Mouse (Mus musculus): ENCODE results near the gene Arrb1. TPM values are rescaled to one million over a fixed set of nuclear protein-coding genes. Genes with fewer than 3 reads are reported as not detected.
"Not testable (repeated sequence)": the region's sequence is repeated elsewhere in the genome, so short reads cannot be mapped to it uniquely, and the experiment has no call there.

The Arrb1 gene
- 10 to 100 TPM; 12.3 to 22.0 TPM for polyA plus RNA-seq (2017; shearing (Covaris generic))

DNA sequence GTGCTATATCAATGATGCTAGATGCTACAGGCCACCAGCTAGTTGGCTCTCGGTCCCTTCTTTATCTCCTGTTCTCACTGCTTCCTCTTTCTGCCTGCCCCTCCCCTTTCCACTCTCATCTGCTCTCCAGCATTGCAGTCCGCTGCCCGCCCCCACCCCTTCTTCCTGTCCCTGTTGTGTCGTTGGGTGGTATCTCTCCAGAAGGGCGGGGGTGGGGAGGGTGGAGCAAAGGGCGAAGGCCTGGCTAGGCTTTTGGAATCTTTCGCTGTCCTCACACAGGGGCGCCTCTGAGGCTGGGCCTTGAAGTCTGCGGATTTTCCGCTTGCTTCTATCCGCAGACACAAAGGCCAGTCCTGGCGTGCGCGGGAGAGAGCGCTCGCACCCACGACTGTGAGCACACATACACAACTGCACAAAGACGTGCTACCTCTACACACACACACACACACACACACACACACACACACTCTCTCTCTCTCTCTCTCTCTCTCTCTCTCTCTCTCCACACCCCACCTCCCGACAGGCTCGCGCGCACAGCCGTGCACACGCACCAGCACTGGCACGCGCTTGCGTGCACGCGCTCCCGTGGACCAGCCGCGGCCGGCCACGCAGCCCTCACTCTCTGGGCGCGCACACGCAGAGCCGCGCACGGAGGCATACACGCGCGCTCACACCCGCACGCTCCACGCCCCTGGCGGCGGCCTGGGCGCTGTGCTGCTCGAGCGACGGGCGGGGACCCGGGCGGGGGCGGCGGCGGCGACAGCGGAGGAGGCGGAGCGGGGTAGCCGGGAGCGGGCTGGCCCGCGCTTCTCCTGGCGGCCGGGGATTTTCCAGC is at the start of gene Arrb1:
TSS of gene Arrb1 (plus strand) at position 566 of the 835 bp plus-strand sequence.
- ATAC-seq = peak; percentile 76

DNA sequence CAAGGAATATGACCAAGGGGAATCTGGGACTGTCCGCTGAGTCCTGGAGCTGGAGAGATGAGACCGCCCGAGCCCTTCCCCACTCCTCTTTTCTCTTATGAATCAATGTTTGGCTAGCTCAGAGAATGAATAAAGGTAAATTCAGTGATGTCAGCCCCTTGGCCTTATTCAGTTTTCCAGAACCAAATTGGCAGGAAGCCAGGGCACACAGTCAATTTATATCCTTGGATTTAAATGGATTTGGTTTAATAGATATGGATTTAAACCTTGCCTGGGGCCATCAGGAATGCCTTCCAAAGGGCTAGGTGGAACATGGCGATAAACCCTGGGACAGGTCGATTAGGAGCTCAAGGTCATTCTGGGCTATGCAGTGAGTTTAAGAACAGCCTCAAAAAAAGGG is 45.6 kb upstream of the Arrb1 start:
- no peak for ATAC-seq

DNA sequence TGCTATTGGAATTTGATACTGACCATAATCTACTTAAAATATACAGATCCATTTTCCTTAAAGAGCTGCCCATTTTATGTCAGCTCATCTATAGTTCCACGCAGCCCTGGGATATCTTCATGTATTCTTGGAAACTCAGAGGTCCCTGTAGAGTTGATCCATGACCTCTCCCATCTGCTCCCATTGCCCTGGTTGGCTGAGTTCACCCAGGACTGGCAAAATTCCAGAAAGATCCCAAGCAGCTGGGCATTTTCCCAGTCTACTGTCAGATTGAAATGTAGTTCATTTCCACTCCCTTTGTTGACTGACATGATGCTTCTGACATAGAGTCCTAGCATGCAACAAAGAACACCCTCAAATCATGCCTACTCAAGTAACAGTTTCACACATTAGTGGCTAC is 36.1 kb upstream of the Arrb1 start:
- ATAC-seq = no peak

DNA sequence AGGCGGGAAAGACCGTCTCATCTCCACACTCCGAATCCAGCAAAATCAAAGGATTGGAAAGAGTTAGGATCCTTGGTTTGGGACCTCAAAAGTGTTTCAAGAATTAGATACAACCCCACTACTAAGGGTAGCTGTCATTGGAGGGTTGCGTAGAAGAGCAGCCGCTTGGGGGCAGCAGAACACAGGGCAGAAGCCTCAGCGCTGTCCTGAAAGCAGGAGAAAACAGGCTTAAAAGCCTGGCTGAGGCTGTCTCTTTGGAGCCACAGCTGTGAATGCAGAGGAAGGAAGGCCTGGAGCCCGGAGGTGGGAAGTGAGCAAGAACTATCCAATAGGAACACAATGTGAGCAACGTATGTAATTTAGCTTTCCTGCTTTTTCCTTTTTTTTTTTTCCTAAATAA is 35.1 kb upstream of the Arrb1 start:
- peak; percentile 63 for ATAC-seq

DNA sequence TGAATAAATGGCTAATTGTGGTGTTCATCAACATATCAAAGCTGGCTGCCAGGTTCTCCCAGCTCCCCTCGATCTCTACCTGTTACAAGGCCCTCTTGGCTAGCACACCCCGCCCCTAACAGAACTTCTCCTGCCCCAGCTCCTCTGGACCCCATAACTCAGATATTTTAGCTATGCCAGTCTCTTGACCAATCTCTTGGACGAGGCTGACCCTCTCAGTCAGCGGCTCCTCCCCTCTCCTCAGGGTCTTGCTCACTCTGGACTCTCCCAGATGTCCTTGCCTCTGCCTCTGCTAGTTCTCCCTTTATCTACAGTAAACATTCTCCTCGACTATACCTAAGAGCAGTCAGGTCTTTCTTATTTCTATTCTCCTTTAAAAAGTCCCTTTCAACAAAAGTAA is 34.6 kb upstream of the Arrb1 start:
- no peak for ATAC-seq

DNA sequence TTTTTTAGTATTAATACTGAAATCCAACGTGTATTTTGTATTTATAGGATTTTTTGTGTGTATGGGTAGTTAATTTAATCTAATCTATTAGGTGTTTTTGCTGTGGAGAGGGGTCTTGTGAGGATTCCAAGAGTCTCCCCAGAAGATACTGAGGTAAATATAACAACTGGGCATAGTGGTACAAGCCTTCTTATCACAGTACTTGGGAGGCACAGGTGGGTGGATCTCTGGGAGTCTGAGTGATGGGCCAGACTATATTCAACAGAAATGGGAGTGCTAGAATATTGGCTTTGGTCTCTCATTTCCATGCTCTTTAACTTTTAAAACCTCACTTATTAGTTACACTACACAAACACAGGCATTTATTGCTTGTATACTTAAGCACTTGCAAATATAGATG is 34.1 kb upstream of the Arrb1 start:
- ATAC-seq = no peak

DNA sequence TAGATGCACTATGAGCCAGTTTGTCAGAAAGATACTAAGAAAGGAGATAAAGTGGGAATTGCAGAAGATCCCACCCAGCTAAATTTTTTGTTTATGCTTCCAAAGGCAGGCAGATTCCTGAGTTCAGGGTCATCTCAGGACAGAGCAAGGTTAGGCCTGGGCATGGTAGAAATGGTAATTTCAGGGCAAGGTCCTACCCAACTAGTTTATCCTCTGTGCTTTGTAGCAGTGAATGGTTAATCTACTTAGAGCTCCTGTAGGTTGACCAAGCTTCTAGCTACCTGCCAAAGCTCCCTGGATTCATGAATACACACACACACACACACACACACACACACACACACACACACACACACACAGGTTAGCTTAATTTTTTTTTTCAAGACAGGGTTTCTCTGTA is 30.7 kb upstream of the Arrb1 start:
- no peak for ATAC-seq

DNA sequence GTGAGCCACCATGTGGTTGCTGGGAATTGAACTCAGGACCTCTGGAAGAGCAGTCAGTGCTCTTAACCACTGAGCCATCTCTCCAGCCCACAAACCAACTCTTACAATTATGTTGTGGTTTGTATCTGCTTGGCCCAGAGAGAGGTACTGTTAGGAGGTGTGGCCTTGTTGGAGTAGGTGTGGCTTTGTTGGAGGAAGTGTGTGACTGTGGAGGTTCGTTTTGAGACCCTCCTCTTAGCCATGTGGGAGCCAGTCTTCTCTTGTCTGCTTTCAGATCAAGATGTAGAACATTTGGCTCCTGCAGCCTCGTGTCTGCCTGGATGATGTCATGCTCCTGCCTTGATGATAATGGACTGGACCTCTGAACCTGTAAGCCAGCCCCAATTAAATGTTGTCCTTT is 27.1 kb upstream of the Arrb1 start:
- ATAC-seq = not testable (repeated sequence)

DNA sequence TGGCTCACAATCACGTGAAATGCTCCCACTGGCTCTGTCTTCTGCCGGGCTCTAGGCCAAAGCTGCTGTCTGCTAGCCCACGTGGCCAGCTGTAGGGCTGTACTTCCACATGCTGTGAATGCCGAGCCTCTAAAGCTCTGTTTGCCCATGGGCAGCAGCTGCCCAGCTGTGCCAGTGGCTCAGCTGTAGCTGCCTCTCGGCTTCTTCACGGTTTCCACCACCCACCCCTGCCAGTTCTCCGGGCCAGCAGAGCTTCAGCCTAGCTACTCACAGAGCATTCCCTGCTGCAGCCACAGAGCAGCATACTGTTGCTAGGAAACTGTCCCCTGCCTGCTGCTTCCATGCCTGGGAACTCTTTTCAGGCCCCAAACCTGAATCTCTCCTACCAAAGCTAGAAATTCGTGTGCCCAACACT is 25.2 kb upstream of the Arrb1 start:
- ATAC-seq = no peak

DNA sequence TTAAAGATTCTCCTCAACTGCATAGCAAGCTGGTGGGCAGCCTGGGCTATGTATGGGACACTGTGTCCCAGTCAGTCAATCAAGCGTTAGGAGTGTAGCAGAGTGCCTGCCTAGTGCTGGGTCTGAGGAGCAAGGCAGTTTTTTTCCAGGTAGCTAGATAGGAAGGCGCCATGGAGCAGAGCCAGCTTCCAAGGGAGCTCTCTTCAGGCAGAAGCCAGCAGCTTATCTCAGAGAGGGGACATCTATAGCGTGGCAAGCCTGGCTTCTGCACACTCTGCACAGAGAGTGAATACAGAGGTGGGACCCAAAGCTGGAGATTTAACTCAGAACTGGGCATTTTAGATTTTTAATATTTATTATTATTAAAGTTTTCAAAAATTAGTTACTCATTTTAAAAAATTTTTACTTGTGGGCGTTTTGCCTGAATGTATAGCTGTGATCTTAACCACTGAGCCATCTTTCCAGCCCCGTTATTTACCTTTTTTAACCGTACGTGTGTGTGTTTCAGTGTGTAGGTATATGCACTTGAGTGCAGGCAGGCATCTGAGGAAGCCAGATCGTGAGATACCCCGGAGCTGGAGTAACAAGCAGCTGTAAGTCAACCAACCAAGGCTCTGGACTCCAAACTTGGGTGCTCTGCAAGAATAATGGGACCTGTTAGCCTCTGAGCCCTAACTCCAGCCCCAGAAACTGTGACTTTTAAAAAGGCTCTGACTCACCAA is 19.0 kb upstream of the Arrb1 start:
- ATAC-seq = no peak

DNA sequence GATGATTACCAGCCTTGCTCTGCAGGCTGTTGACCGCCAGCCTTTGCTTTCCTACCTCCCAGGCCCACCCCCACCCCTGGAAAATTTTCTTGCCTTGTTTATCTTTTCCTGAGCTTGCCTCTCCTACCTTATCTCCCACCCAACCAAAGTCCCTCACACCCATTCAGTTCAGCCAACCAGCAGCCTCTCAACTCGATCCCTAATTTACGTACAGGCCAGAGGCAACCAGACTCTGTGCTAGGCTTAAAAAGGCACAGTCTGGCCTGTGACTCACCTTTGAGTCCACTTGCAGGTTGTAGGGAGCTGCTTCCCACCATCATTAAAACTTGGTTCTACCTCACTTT is 18.5 kb upstream of the Arrb1 start:
- ATAC-seq = no peak

DNA sequence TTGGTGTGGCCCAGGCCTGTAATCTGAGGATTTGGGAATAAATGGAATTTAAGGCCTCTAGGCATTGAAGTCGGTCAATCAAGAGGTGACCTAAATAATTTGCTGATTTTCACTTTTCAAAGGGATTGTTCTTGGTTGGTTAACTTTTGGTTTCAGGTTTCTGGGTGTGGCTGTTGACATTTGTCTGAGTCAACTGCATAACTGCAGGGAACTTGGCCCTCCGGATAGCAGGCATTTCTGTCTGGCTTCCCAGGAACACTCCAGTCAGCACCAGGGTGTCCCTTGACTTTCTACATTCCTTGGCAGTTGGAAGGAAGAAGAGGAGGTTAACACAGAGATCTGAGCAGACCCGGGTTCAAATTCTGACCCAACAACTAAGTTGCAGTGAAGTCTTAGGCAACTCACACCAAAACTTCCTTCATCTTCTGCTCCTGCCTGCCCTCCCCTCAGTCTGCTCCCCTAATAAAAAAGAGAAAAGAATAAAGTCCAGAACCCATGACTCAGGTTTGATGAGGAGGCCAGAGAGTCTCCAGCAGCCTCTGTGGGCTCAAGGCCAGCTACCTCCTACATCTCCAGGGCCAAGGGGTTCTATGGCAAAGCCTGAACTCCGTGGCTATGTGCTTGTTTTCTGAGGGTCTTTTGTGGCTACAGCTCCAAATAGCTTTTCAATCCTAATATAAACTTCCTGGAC is 16.2 kb upstream of the Arrb1 start:
- ATAC-seq = no peak

DNA sequence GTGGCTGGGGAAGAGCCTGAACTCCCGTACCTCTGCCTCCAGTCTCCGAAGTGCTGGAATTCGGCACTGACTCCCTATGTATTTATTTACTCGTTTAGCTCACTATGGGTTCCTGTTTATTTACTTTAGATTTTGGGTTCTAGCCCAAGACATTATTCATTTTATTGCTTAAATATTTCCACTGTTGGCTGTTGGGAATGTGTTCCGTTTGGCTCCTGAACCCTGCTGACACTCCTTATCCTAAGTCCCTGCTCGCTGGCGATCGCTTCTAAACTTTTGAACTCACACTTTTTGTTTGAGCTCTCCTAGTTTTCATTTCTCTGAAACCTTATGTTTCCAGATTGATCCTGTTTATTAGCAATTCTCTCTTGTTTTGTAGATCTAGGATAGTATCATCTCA is 12.1 kb upstream of the Arrb1 start:
- ATAC-seq = no peak

DNA sequence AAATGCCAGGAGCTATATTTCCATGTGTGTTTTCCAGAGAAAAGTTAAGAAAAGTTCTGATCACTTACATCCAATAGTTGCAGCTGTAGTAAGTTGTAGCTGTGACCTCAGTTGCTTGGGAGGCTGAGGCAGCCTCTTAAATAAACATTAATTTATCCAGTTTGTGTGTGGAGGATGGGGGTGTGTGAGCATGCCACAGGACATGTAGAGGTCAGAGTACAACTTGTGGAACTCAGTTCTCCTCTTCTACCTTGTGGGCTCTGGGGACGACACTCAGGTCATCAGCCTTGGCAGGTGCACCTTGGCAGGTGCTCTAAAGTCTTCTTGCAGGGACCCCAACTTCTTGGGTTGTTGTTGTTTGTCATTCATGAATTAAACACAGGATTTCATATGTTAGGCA is 11.4 kb upstream of the Arrb1 start:
- no peak for ATAC-seq

DNA sequence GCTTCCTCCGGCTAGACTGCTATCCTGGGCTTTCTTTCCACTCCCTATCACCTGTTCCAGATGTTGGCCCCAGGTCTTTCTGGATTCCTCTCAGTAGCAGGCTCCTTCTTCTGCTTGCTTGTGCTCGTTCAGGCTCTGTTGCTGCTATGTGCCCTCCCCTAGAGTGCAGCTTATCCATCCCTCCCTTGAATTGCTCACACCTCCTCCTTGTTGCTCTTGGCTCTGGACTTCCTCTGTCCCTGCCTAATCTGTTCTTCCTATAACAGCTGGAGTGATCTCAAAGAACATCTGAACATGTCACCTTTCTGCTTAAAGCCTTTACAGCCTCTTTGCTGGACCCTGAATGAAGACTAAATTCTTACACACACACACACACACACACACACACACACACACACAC is 6.7 kb upstream of the Arrb1 start:
- no peak for ATAC-seq

DNA sequence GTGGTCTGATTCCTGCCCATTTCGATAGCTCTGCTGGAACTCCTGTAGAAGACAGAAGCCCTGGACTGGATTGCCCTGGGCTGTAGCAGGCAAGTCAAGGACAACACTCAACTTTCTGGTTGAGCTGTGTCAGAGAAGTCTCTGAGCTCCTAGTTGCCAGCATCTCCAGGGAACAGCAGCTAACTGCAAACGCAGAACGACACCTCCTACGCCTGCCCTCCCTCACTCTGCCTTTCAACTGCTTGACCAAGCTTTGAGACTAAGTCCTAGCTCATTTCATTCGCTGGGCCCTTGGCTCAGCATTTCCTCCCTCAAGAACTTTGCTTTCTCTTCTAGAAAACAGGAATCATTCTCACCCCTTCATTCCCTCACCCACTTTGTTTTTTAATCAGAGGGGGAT is 5.9 kb upstream of the Arrb1 start:
- no peak for ATAC-seq

DNA sequence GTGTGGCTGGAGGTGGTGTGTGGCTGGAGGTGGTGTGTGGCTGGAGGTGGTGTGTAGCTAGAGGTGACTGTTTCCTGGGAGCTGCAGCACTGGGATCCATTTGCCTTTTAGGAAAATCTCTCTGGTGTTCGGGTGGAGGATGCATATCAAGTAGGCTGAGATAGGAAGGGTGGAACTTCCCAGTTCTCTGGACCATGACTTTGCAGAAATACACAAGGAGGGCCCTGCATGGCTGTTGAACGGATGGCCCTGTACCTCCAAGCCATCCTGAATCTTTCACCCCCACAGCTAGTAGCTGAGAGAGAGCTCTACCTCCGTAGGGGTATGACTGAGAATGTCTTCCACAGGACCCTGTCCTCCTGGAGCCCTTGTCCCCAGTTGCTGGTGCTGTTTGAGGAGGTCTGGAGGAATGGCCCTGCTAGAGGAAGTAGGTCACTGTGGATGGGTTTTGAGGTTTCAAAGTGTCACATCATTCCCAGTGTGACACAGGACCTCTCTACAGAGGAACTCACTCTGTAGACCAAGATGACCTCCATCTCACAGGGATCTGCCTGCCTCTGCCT is 3.8 kb upstream of the Arrb1 start:
- no peak for ATAC-seq

DNA sequence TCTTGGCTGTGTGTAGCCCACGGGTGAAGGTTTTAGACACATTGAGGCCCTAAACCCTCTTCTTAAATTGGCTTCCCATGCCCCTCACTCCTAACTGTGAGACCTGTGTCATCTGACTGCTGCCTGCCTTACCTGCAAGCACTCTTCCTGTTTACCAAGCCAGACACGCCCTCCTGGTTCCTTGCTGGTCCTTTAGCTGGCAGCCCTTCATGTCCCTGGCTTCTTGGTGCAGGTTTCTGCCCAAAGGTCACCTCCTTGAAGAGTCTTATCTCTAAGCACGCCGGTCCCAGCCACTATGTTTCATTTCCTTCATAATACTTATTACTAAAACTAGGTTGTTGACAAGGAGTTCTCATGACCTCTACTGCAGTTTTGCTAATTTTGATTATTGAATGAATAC is 2.7 kb upstream of the Arrb1 start:
- ATAC-seq = no peak

DNA sequence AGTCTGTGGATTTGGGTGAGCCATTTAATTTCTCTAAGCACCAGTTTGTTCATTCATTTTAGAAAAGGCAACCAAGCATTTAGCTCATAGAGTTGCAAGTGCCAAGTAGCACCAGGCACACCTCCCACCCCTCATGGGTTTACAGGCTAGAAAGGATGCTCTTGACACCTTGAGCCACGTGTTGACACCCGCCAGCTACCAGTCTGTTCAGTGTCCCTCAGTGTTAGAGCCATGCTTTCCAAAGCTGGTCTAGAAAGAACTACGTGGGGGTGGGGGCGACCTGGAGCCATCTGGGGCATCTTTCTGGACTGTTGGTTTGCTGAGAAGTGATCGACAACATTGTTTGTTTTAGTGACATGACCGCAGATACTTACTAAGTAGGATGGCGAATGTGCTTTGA is 1.7 kb upstream of the Arrb1 start:
- ATAC-seq = no peak

DNA sequence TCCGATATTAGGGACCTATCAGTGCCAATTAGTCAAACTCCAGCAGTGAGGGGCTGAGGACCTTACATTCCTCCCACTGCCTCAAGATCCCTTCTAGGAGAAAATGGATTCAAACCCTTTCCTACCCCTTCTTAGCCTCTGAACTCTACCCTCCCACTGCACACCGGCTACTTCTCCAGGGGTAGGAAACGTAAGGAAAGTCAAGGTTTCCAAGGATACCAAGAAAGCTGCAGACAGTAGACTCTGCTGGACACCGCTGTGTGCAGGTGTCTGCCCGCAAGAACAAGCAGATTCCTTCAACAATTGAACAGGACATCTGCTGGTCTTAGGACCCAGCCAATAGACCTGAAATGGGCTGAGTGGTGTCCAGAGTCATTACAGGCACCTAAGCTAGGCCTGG is 765 bp upstream of the Arrb1 start:
- no peak for ATAC-seq

DNA sequence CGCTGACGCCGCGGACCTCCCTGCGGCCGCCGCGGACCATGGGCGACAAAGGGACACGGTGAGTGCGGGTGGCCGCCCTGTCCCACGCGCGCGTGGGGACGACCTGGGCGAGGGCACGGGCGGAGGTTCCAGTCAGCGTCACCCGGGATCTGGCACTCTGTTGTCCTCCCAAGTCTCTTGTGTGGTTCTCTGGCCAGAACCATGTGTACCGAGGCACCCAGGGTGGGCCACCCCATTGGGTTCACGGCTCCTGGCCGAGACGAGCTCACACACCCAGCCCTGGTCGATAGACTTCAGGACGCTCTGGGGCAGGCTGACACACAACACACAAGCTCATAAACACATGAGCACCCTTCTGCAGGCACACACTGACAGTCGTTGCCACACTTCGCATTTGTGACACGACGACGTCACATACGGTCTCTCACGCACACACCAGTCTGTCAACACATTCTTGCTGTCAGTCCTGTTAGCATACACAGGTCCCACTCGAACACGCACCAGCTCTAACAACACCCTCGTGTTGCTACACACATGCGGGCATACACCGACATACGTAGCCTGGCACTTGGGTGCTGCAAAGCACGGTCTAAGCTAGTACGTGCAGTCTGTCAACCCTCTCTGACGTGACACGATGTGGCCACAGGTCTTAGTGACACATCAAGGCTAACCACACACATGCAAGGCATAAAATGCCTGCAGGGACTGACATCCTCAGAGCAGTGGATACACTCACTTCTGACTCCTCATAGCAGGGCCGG is 655 bp downstream of the Arrb1 start:
- ATAC-seq = peak; percentile 67

DNA sequence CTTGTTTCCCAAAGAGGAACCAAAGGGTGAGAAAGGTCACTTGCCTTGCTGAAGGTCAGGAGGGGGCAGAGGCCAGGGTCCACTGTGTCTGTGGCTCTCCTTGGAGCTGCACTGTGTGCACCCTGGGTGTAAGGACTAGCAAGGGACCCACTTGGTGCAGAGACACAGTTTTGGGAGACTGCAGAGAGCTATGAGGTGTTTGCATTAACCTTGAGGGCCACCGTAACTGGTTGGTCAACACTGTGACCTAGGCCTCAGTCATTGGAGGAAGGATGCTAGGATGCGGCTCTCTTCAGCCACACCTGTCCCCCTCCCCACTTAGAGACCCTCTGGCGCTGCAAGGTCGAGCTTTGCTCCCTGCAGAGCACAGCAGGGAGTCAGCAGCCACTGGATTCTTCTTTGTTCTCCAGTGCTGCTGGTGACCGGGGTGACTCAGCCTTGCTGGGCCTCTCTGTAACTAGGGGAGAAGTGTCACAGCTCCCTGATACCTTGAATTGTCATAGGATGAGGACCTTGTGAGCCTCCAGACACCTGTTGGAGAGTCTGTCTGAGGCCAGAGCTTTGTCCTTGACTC is 2.0 kb downstream of the Arrb1 start:
- ATAC-seq = no peak
